Mouse (Mus musculus): ENCODE measurements around the gene Tbc1d23. TPM values are rescaled to one million over a fixed set of nuclear protein-coding genes. Genes with fewer than 3 reads are reported as not detected.

Gene Tbc1d23
- 17.1 and 17.5 TPM in 2 replicates for polyA plus RNA-seq (2015; fragmentation: Nextera tagmentation; extraction: Ambion mirVana)

- H3K4me3 ChIP-seq, result peak within 1 kb of the TSS; percentile 99
- peak within 1 kb of the TSS; percentile 92 for H3K9ac ChIP-seq
- H3K4me1 ChIP-seq (replicated peaks), result peaks cover 22% of the 10 kb centered on the region
Observed at GRCm38 (mm10) chr16:57231089-57231936, at the start of gene Tbc1d23. Tbc1d23 (minus strand) TSS chr16:57231504.

GRCm38 (mm10) chr16:57280221-57281217 lies 49.2 kb upstream of the Tbc1d23 start:
- Histone ChIP-seq H3K9me3 (replicated peaks) (no peaks in the 10 kb centered on the region), H3K27me3 (no peaks in the 10 kb centered on the region), H3K36me3 (no peaks in the 10 kb centered on the region), H3K4me1 (replicated peaks) (0 out of 2 replicates have a peak, but pooled peaks cover 5% of the 10 kb centered on the region), H3K27ac (no peak overlapping the region), H3K4me2 (no peak overlapping the region), H3K9ac (no peak overlapping the region), H3K4me3 (no peak overlapping the region)
- 79% methylated on average over 31 of the region's 31 CpGs for WGBS
- ATAC-seq (replicated peaks; ENCODE audit: insufficient number of reproducible peaks, insufficient read depth, low FRiP score, low read depth), result 0 out of 2 replicates have a peak, but pooled peaks have one; percentile 35

More at GRCm38 (mm10) chr16:57231089-57231936, at the start of gene Tbc1d23:
- ATAC-seq (replicated peaks; ENCODE audit: insufficient number of reproducible peaks, insufficient read depth, low FRiP score, low read depth), result peak; percentile 97
- Histone ChIP-seq H3K4me2 (peak within 1 kb of the TSS; percentile 74), H3K27me3 (no peaks in the 10 kb centered on the region), H3K9me3 (replicated peaks) (no peaks in the 10 kb centered on the region), H3K36me3 (no peaks in the 10 kb centered on the region), H3K27ac (peak within 1 kb of the TSS; percentile 86)
- WGBS, result under 1% methylated on average over 42 of the region's 42 CpGs

GRCm38 (mm10) chr16:57278976-57279626 lies 47.8 kb upstream of the Tbc1d23 start:
- no peaks in the 10 kb centered on the region for H3K36me3 ChIP-seq
- no peak overlapping the region for H3K4me2 ChIP-seq
- no peaks in the 10 kb centered on the region for H3K27me3 ChIP-seq
- 0 out of 2 replicates have a peak, but pooled peaks cover 5% of the 10 kb centered on the region for H3K4me1 ChIP-seq (replicated peaks)
- H3K9me3 ChIP-seq (replicated peaks), result no peaks in the 10 kb centered on the region
- H3K9ac ChIP-seq, result no peak overlapping the region
- WGBS, result 83% methylated on average over 11 of the region's 12 CpGs
- H3K27ac ChIP-seq, result no peak overlapping the region
- no peak for ATAC-seq (replicated peaks; ENCODE audit: insufficient number of reproducible peaks, insufficient read depth, low FRiP score, low read depth)
- no peak overlapping the region for H3K4me3 ChIP-seq

- 92% methylated on average over 13 of the region's 13 CpGs for WGBS
- H3K4me1 ChIP-seq (replicated peaks), result peaks cover 9% of the 10 kb centered on the region
- H3K9ac ChIP-seq, result no peak overlapping the region
- no peak overlapping the region for H3K4me3 ChIP-seq
- no peaks in the 10 kb centered on the region for H3K9me3 ChIP-seq (replicated peaks)
- ATAC-seq (replicated peaks; ENCODE audit: insufficient number of reproducible peaks, insufficient read depth, low FRiP score, low read depth), result no peak
- no peaks in the 10 kb centered on the region for H3K27me3 ChIP-seq
- H3K27ac ChIP-seq, result no peak overlapping the region
- H3K4me2 ChIP-seq, result no peak overlapping the region
- H3K36me3 ChIP-seq, result no peaks in the 10 kb centered on the region
Observed at GRCm38 (mm10) chr16:57269751-57270150, 38.4 kb upstream of the Tbc1d23 start.

GRCm38 (mm10) chr16:57268058-57268841 lies 36.9 kb upstream of the Tbc1d23 start:
- Histone ChIP-seq H3K4me2 (no peak overlapping the region), H3K4me1 (replicated peaks) (peaks cover 9% of the 10 kb centered on the region), H3K27ac (no peak overlapping the region), H3K4me3 (no peak overlapping the region), H3K27me3 (no peaks in the 10 kb centered on the region), H3K9ac (no peak overlapping the region), H3K9me3 (replicated peaks) (no peaks in the 10 kb centered on the region), H3K36me3 (no peaks in the 10 kb centered on the region)
- WGBS, result 83% methylated on average over 14 of the region's 14 CpGs
- ATAC-seq (replicated peaks; ENCODE audit: insufficient number of reproducible peaks, insufficient read depth, low FRiP score, low read depth), result no peak

GRCm38 (mm10) chr16:57267068-57267467 lies 35.8 kb upstream of the Tbc1d23 start:
- ATAC-seq (replicated peaks; ENCODE audit: insufficient number of reproducible peaks, insufficient read depth, low FRiP score, low read depth), result no peak
- Histone ChIP-seq H3K9me3 (replicated peaks) (no peaks in the 10 kb centered on the region), H3K36me3 (no peaks in the 10 kb centered on the region), H3K4me3 (no peak overlapping the region), H3K27me3 (no peaks in the 10 kb centered on the region), H3K4me2 (no peak overlapping the region), H3K4me1 (replicated peaks) (peaks cover 9% of the 10 kb centered on the region), H3K27ac (peak overlapping the region; percentile 15), H3K9ac (no peak overlapping the region)
- 7% methylated on average over 1 of the region's 1 CpGs for WGBS

- Histone ChIP-seq H3K9ac (no peak overlapping the region), H3K27me3 (no peaks in the 10 kb centered on the region), H3K4me3 (no peak overlapping the region), H3K4me2 (no peak overlapping the region), H3K4me1 (replicated peaks) (no peaks in the 10 kb centered on the region), H3K36me3 (no peaks in the 10 kb centered on the region), H3K9me3 (replicated peaks) (no peaks in the 10 kb centered on the region), H3K27ac (no peak overlapping the region)
- 86% methylated on average over 10 of the region's 10 CpGs for WGBS
- ATAC-seq (replicated peaks; ENCODE audit: insufficient number of reproducible peaks, insufficient read depth, low FRiP score, low read depth), result no peak
Observed at GRCm38 (mm10) chr16:57260152-57260551, 28.8 kb upstream of the Tbc1d23 start.

- no peak for ATAC-seq (replicated peaks; ENCODE audit: insufficient number of reproducible peaks, insufficient read depth, low FRiP score, low read depth)
- H3K9ac ChIP-seq, result no peak overlapping the region
- H3K27me3 ChIP-seq, result no peaks in the 10 kb centered on the region
- no peaks in the 10 kb centered on the region for H3K9me3 ChIP-seq (replicated peaks)
- H3K4me3 ChIP-seq, result no peak overlapping the region
- 83% methylated on average over 13 of the region's 13 CpGs for WGBS
- H3K4me1 ChIP-seq (replicated peaks), result no peaks in the 10 kb centered on the region
- no peak overlapping the region for H3K4me2 ChIP-seq
- H3K27ac ChIP-seq, result no peak overlapping the region
- H3K36me3 ChIP-seq, result no peaks in the 10 kb centered on the region
Observed at GRCm38 (mm10) chr16:57259356-57260083, 28.2 kb upstream of the Tbc1d23 start.

- Histone ChIP-seq H3K4me3 (no peak overlapping the region), H3K4me1 (replicated peaks) (peaks cover 4% of the 10 kb centered on the region; the same call in 1 of the 2 replicates), H3K36me3 (no peaks in the 10 kb centered on the region), H3K9me3 (replicated peaks) (no peaks in the 10 kb centered on the region), H3K4me2 (no peak overlapping the region), H3K27ac (peak overlapping the region; percentile 30; the same call in 1 of the 2 replicates), H3K27me3 (no peaks in the 10 kb centered on the region), H3K9ac (no peak overlapping the region)
- 36% methylated on average over 7 of the region's 7 CpGs for WGBS
- ATAC-seq (replicated peaks; ENCODE audit: insufficient number of reproducible peaks, insufficient read depth, low FRiP score, low read depth), result no peak
Observed at GRCm38 (mm10) chr16:57251589-57252421, 20.5 kb upstream of the Tbc1d23 start.
